Mouse (Mus musculus) left cerebral cortex, adult 8-10 months (tissue): ENCODE measurements around the gene Ptpn11. TPM values are rescaled to one million over a fixed set of nuclear protein-coding genes. Genes with fewer than 3 reads are reported as not detected.
A peak's percentile ranks its signal among the peaks of the same experiment; 100 is the strongest.

Experiments
- DNase-seq, 2 experiments: peaks; one replicate each; pipeline ENCODE4 v3.0.0; 2022; ENCODE audit warnings: low spot score in 2 of 2
- total RNA-seq, 4 experiments: library from RNA; stranded (reverse); gene quantifications; 2 replicates each; pipeline ENCODE4 v1.2.4; 2022

Ptpn11 gene
- total RNA-seq, 4 experiments from 2014 or later: 106 to 113 (median 109) TPM

DNA sequence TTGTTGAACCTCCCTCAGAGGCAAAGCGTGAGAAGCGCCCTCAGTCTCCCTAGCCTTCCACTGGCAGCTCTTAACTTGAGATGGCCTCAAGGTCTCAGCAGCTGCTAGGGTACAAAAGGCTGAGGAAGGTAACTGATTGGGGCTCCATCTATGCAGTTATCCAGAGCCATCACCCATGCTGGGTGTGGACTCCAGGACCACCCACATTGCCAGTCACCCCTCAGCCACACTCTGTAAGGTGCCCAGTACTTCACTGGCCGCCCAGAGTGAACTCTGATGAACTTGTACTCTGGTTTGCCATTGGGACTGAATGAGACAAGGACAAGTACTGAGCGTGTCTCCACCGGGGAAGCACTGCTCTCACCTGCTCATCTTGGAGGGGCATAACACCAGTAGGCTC lies 61.9 kb downstream of the Ptpn11 start:
- no peak for DNase-seq

- DNase-seq: no peak
Observed at GRCm38 (mm10) chr5:121126051-121126450, 65.1 kb downstream of the Ptpn11 start.

DNA sequence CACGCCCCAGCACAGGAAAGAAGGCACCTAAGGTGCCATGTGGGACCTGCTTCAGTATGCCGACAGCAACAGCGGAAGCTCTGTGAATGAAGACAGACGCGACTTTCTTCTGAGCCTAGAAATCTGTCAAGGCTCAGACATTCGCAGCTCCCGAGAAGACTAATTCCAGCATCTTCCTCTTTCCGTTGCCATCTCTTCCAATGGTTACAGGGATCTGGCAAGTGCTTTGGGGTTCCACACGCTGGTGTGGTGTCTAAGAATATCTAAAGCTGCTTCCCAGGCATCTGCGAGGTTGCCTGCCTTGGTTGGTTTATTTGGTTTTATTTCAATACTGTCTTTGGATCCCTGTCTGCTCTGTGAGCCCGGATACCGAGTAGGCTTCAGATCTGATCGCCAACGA lies 65.6 kb downstream of the Ptpn11 start:
- no peak for DNase-seq

GRCm38 (mm10) chr5:121124208-121125185 lies 66.7 kb downstream of the Ptpn11 start:
- DNase-seq: no peak

DNA sequence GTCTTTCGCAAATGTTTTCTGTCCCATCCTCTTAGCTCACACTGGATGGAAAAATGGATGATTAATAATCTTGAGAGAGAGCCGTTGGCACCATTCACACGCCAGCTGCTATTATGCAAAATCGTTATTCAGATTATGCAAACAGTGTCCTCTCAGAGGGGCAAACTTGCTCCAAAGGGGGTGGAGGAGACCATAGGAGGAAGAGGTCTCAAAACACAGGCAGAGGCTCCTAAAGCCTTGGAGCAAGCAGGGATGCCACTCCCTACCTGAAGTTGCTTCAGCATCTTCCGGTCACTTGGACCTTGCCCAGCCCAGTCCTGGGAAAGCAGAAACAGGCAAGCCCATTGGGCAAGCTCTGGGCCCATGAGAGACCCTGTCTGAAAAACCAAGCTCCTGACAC lies 67.8 kb downstream of the Ptpn11 start:
- no peak for DNase-seq

GRCm38 (mm10) chr5:121122577-121122976 lies 68.6 kb downstream of the Ptpn11 start:
- no peak for DNase-seq

- no peak for DNase-seq
Observed at GRCm38 (mm10) chr5:121122036-121122435, 69.2 kb downstream of the Ptpn11 start.

- peak in 1 of 2 experiments; percentile 78 for DNase-seq
Observed at GRCm38 (mm10) chr5:121119331-121120034, 71.7 kb downstream of the Ptpn11 start.

GRCm38 (mm10) chr5:121118345-121118744 lies 72.9 kb downstream of the Ptpn11 start:
- no peak for DNase-seq

DNA sequence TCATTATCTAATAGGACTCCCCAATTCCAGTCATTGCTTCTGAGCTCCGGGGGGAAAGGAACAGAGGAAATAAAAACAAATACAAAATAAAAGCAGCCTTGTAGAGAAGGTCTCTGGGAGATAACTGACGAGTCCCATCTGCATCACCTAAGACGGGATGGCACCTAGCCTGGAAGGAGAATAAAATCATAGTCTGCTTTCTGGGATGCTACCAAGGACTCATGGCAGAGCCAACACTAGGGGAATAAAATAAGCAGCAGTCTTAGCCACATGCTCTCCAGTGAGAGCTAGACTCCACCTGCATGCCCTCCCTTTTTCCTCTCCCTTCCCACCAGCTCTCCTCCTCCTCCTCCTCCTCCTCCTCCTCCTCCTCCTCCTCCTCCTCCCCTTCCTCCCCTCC lies 74.3 kb downstream of the Ptpn11 start:
- DNase-seq: no peak

- peak in 1 of 2 experiments; percentile 58 for DNase-seq
Observed at GRCm38 (mm10) chr5:121115391-121116157, 75.6 kb downstream of the Ptpn11 start.

DNA sequence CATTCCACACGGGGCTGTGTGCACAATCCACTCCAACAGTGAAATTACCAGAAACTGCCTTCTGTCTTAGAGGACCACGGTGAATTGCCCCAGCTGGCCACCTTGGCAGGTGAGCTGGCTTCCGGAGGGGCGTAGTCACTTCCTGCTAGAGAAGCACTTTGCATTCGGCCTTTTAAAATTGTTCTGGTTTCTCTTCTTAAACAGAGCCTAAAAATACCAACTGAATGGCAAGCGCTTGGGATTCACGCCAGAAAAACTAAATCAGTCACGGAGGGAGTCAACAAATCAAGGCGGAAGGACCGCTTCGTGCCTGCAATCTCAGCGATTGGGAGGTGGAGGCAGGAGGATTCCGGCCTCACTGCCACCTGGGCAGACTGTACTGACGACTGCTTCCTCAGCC lies 77.0 kb downstream of the Ptpn11 start:
- no peak for DNase-seq

- no peak for DNase-seq
Observed at GRCm38 (mm10) chr5:121112390-121112789, 78.8 kb downstream of the Ptpn11 start.

- peak in 1 of 2 experiments; percentile 68 for DNase-seq
Observed at GRCm38 (mm10) chr5:121111106-121111915, 79.9 kb downstream of the Ptpn11 start.

GRCm38 (mm10) chr5:121109185-121109584 lies 82.0 kb downstream of the Ptpn11 start:
- no peak for DNase-seq

DNA sequence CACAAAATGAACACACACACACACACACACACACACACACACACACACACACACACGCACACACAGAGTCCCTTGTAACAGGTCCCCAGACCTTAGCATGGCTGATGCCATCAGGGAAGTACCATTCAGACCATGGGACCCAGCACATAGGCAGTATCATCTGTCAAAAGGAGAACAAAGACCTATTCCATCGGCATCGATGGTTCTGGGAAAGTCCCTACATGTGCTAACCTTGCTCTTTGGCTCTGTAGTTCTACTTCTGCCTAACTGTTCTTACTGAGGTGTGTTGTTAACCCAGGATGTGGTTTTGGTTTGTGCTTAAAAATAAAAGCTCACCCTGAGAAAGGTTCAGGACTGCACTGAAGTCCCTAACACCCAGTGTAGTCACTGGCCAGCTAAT lies 84.3 kb downstream of the Ptpn11 start:
- no peak for DNase-seq

- no peak for DNase-seq
Observed at GRCm38 (mm10) chr5:121100886-121101580, 90.2 kb downstream of the Ptpn11 start.

DNA sequence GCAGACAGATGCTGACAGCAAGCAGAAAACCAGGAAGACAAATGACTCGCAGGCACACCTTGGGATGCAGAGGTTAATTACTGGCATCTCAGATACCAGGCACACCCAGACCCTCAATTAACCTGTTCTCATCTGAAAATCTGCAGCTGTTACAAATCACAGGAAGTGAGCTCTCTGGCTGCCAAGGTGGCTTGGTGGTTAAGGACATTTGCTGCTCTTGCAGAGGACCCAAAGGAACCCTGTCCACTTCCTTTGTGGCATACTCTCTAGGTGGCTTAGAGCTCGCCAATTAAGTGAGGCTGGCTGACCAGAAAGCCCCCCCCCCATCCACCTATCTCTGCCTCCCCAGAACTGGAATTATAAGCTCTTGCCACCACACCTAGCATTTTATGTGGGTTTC lies 91.1 kb downstream of the Ptpn11 start:
- no peak for DNase-seq

GRCm38 (mm10) chr5:121097970-121098369 lies 93.2 kb downstream of the Ptpn11 start:
- DNase-seq: no peak

DNA sequence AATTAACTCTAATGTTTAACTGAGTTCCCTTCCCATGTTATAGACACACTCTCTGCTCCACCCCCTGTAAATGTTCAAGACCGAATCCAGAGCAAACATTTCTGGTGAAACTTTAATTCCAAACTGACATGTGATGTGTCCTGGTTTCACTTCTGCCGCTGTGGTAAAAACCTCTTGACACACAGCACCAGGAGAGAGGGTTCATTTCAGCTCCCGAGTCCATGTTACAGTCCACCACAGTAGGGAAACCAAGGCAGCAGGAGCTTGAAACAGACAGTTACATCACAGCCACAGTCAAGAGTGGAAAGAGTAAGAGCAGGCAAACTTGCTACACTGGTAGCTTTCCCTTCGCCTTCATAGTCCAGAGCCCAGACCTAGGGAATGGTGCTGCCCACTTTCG lies 94.5 kb downstream of the Ptpn11 start:
- DNase-seq: no peak
